Mouse (Mus musculus) liver, embryonic 11.5 days (tissue): ENCODE results near the gene Cmip. TPM values are rescaled to one million over a fixed set of nuclear protein-coding genes. Genes with fewer than 3 reads are reported as not detected.

Experiments used
- ATAC-seq: fragments of 200-750 bp; cut with Nextera tagmentation; replicated peaks from 2 replicates; pipeline ENCODE4 v1.8.0; 2017; ENCODE audit warnings: moderate number of reproducible peaks, mild to moderate bottlenecking, moderate TSS enrichment, moderate library complexity; ENCODE audit not compliant: low FRiP score
- DNase-seq: peaks from one replicate; pipeline ENCODE4 v3.0.0-alpha.2; 2017; ENCODE audit warnings: low spot score
- H3K27ac ChIP-seq: fragments of 300-500 bp; sonication (generic); 2 replicates; pipeline ENCODE4 v1.5.1; 2014; ENCODE audit warnings: mild to moderate bottlenecking, low read depth, low read length, control low read depth
- H3K27me3 ChIP-seq: fragments of 300-500 bp; sonication (generic); replicated peaks from 2 replicates; pipeline ENCODE4 v1.6.1; 2014; ENCODE audit warnings: low read length, mixed read lengths; ENCODE audit not compliant: control insufficient read depth, insufficient read depth
- H3K36me3 ChIP-seq: fragments of 300-500 bp; sonication (generic); 2 replicates; pipeline ENCODE4 v1.6.1; 2014; ENCODE audit warnings: mild to moderate bottlenecking, low read length, moderate library complexity, mixed read lengths; ENCODE audit not compliant: control insufficient read depth, insufficient read depth
- H3K4me1 ChIP-seq: fragments of 300-500 bp; sonication (generic); replicated peaks from 2 replicates; pipeline ENCODE4 v1.6.1; 2014; ENCODE audit warnings: low read length, mixed read lengths; ENCODE audit not compliant: control insufficient read depth, insufficient read depth
- H3K4me2 ChIP-seq: fragments of 300-500 bp; sonication (generic); 2 replicates; pipeline ENCODE4 v1.6.1; 2014; ENCODE audit warnings: mild to moderate bottlenecking, control low read depth, moderate library complexity
- H3K4me3 ChIP-seq: fragments of 300-500 bp; sonication (generic); 2 replicates; pipeline ENCODE4 v1.5.1; 2014; ENCODE audit warnings: low read depth, low read length, control low read depth
- H3K9ac ChIP-seq: fragments of 300-500 bp; sonication (generic); 2 replicates; pipeline ENCODE4 v1.6.1; 2014; ENCODE audit warnings: low read depth, low read length, control low read depth
- H3K9me3 ChIP-seq: fragments of 300-500 bp; sonication (generic); 2 replicates; pipeline ENCODE4 v1.6.1; 2016; ENCODE audit warnings: low read length, inconsistent platforms, mixed read lengths; ENCODE audit not compliant: control insufficient read depth
- WGBS: fragments of 180-500 bp; shearing (Covaris S2); extraction: QIAGEN DNeasy Blood & Tissue Kit; methylation state at CpG from one replicate; pipeline ENCODE4 v1.1.7; 2014; 5-methylcytosine and 5-hydroxymethylcytosine counted together
- polyA plus RNA-seq: library from polyadenylated mRNA; unstranded; fragments of >200 nt; fragmentation: Nextera tagmentation; extraction: Ambion mirVana; gene quantifications from 2 replicates; pipeline ENCODE4 v1.2.1, GENCODE M21; 2014

The Cmip gene
- polyA plus RNA-seq, 1 experiment from 2014 or later, result 17.1 TPM

GRCm38 (mm10) chr8:117339296-117339957 is 82.6 kb downstream of the Cmip start:
- ATAC-seq (peak; percentile 26; the same call in 1 of the 2 replicates), DNase-seq (no peak)
- Histone ChIP-seq H3K4me1 (peaks cover 77% of the 10 kb centered on the region), H3K36me3 (no peaks in the 10 kb centered on the region), H3K4me3 (no peak overlapping the region), H3K27ac (peak overlapping the region; percentile 73), H3K9me3 (no peaks in the 10 kb centered on the region), H3K27me3 (no peaks in the 10 kb centered on the region), H3K9ac (no peak overlapping the region; the same call in 1 of the 2 replicates), H3K4me2 (peak overlapping the region; percentile 55)
- 23% methylated on average over 19 of the region's 19 CpGs for WGBS

GRCm38 (mm10) chr8:117339958-117340651 is 83.2 kb downstream of the Cmip start:
- H3K4me2 ChIP-seq, result peak overlapping the region; percentile 55
- ATAC-seq, result peak; percentile 32; the same call in 1 of the 2 replicates

GRCm38 (mm10) chr8:117340800-117341199 is 83.9 kb downstream of the Cmip start:
- Histone ChIP-seq H3K4me2 (no peak overlapping the region; the same call in 1 of the 2 replicates), H3K27me3 (no peaks in the 10 kb centered on the region), H3K4me3 (no peak overlapping the region), H3K9ac (no peak overlapping the region), H3K36me3 (no peaks in the 10 kb centered on the region), H3K9me3 (no peaks in the 10 kb centered on the region), H3K27ac (no peak overlapping the region), H3K4me1 (peaks cover 70% of the 10 kb centered on the region)
- DNase-seq, result no peak
- 79% methylated on average over 12 of the region's 12 CpGs for WGBS
- no peak for ATAC-seq

More at GRCm38 (mm10) chr8:117339958-117340651, 83.2 kb downstream of the Cmip start:
- WGBS, result 21% methylated on average over 12 of the region's 12 CpGs
- no peaks in the 10 kb centered on the region for H3K9me3 ChIP-seq
- no peak for DNase-seq
- no peak overlapping the region for H3K4me3 ChIP-seq
- H3K9ac ChIP-seq, result no peak overlapping the region
- no peaks in the 10 kb centered on the region for H3K36me3 ChIP-seq
- peaks cover 76% of the 10 kb centered on the region for H3K4me1 ChIP-seq
- H3K27me3 ChIP-seq, result no peaks in the 10 kb centered on the region
- H3K27ac ChIP-seq, result peak overlapping the region; percentile 73

- Histone ChIP-seq H3K4me1 (peaks cover 64% of the 10 kb centered on the region), H3K27me3 (no peaks in the 10 kb centered on the region), H3K9ac (no peak overlapping the region), H3K36me3 (no peaks in the 10 kb centered on the region), H3K27ac (no peak overlapping the region), H3K4me2 (peak overlapping the region; percentile 25; the same call in 1 of the 2 replicates), H3K4me3 (no peak overlapping the region), H3K9me3 (no peaks in the 10 kb centered on the region)
- ATAC-seq (no peak), DNase-seq (no peak)
- 49% methylated on average over 8 of the region's 8 CpGs for WGBS
Measured at GRCm38 (mm10) chr8:117342735-117343385, 86.0 kb downstream of the Cmip start.

GRCm38 (mm10) chr8:117343484-117343883 is 86.6 kb downstream of the Cmip start:
- Histone ChIP-seq H3K4me3 (no peak overlapping the region), H3K27me3 (no peaks in the 10 kb centered on the region), H3K4me1 (peaks cover 65% of the 10 kb centered on the region), H3K9ac (no peak overlapping the region), H3K27ac (no peak overlapping the region; the same call in 1 of the 2 replicates), H3K9me3 (no peaks in the 10 kb centered on the region), H3K4me2 (peak overlapping the region; percentile 25; the same call in 1 of the 2 replicates), H3K36me3 (no peaks in the 10 kb centered on the region)
- 58% methylated on average over 10 of the region's 10 CpGs for WGBS
- DNase-seq (no peak), ATAC-seq (no peak)

- no peaks in the 10 kb centered on the region for H3K27me3 ChIP-seq
- no peak overlapping the region for H3K4me3 ChIP-seq
- H3K9me3 ChIP-seq, result no peaks in the 10 kb centered on the region
- H3K27ac ChIP-seq, result no peak overlapping the region
- H3K4me1 ChIP-seq, result peaks cover 65% of the 10 kb centered on the region
- no peak for ATAC-seq
- H3K36me3 ChIP-seq, result no peaks in the 10 kb centered on the region
- H3K9ac ChIP-seq, result no peak overlapping the region
- H3K4me2 ChIP-seq, result no peak overlapping the region
- DNase-seq, result no peak
- 61% methylated on average over 11 of the region's 11 CpGs for WGBS
Measured at GRCm38 (mm10) chr8:117344899-117345298, 88.0 kb downstream of the Cmip start.

GRCm38 (mm10) chr8:117345376-117345775 is 88.5 kb downstream of the Cmip start:
- 72% methylated on average over 11 of the region's 11 CpGs for WGBS
- H3K4me1 ChIP-seq, result peaks cover 62% of the 10 kb centered on the region
- H3K4me2 ChIP-seq, result no peak overlapping the region
- ATAC-seq, result no peak
- no peaks in the 10 kb centered on the region for H3K36me3 ChIP-seq
- no peak overlapping the region for H3K4me3 ChIP-seq
- H3K9me3 ChIP-seq, result no peaks in the 10 kb centered on the region
- no peaks in the 10 kb centered on the region for H3K27me3 ChIP-seq
- no peak overlapping the region for H3K9ac ChIP-seq
- DNase-seq, result no peak
- no peak overlapping the region for H3K27ac ChIP-seq

GRCm38 (mm10) chr8:117347556-117347955 is 90.7 kb downstream of the Cmip start:
- Histone ChIP-seq H3K4me2 (peak overlapping the region; percentile 50), H3K9ac (no peak overlapping the region), H3K36me3 (no peaks in the 10 kb centered on the region), H3K4me3 (no peak overlapping the region), H3K27ac (peak overlapping the region; percentile 46), H3K9me3 (no peaks in the 10 kb centered on the region), H3K27me3 (no peaks in the 10 kb centered on the region), H3K4me1 (peaks cover 52% of the 10 kb centered on the region)
- DNase-seq (no peak), ATAC-seq (no peak)
- 86% methylated on average over 4 of the region's 4 CpGs for WGBS
